Mouse (Mus musculus): ENCODE results near the gene Zc3h15. TPM values are rescaled to one million over a fixed set of nuclear protein-coding genes. Genes with fewer than 3 reads are reported as not detected.

Gene Zc3h15
- polyA plus RNA-seq, 1 experiment = 4.1 TPM

DNA sequence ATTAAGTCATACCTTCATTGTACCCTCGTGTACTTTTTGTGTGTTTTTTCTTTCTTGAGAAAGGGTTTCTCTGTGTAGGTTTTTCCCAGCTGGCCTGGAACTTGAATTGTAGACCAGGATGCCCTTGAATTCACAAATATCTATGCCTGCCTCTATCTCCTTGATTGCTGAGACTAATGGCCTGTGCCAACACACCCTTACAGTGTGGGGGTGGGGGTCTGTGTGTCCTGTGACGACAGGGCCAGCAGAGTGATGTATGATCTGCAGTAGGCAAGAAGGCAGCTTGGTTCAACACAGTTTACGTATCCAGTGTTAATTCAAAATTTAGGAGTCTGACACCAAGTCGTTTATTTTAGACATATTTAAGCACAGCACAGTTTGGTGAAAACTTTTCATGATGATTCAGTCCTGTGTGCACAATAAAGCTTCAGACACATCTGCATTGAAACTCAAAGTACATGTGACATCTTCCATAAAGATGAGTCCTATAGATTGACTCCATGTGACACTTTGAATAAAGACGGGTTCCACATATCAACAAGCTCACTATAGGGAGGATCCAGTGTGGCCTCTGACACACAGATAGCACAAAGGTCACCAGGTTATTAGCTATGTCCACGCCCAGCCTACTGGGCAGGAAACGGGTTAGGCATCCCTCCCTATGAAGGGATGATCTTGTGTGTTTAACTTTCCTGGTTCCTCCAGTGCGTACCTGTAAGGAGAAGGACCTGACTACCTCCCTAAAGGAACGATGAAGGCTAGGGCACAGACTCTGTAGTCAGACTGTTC lies 39.7 kb downstream of the Zc3h15 start:
- TF ChIP-seq POLR2A (IDR thresholded peaks at IDR 0.05; ENCODE audit: low read depth, low read length) = no peak
- no peak for TF ChIP-seq CTCF (IDR thresholded peaks at IDR 0.05; ENCODE audit: extremely low read depth, insufficient read length, insufficient replicate concordance, low read depth, low read length)
- 58% methylated on average over 9 of the region's 9 CpGs for WGBS

DNA sequence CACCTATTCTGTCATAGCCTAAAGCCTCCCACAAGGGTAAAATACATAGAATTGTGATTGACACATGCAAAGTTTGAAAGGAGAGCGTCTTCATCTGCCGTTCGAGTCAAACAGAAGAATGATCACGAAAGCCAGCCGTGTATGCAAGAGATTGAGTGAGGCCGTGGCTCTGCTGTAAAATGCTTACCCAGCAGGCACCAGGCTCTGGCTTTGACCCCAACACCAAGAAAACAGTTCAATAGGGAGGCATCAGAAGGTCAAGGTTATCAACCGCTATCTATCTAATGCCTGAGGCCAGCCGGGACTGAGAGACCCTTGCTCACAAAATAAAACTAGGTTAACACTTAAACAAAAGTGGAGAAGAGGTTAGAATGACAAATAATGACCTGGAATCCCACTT lies 40.5 kb downstream of the Zc3h15 start:
- TF ChIP-seq POLR2A (IDR thresholded peaks at IDR 0.05; ENCODE audit: low read depth, low read length) = no peak
- TF ChIP-seq CTCF (IDR thresholded peaks at IDR 0.05; ENCODE audit: extremely low read depth, insufficient read length, insufficient replicate concordance, low read depth, low read length) = no peak
- H3K27me3 ChIP-seq (ENCODE audit: control insufficient read depth, insufficient read depth, low read length) = no peaks in the 10 kb centered on the region
- WGBS = 79% methylated on average over 8 of the region's 8 CpGs

More for the DNA sequence above, 39.7 kb downstream of the Zc3h15 start:
- peaks cover 3% of the 10 kb centered on the region; the same call in 1 of the 2 replicates for H3K4me1 ChIP-seq (ENCODE audit: control insufficient read depth, insufficient read depth, insufficient read length, low read length)
- no peak overlapping the region for H3K4me3 ChIP-seq (ENCODE audit: low read depth, low read length)
- H3K27me3 ChIP-seq (ENCODE audit: control insufficient read depth, insufficient read depth, low read length) = no peaks in the 10 kb centered on the region
- no peaks in the 10 kb centered on the region for H3K36me3 ChIP-seq (ENCODE audit: control insufficient read depth, insufficient read depth, low read length)
- no peak overlapping the region; the same call in 1 of the 2 replicates for H3K27ac ChIP-seq (ENCODE audit: insufficient read depth, low read depth, low read length)

DNA sequence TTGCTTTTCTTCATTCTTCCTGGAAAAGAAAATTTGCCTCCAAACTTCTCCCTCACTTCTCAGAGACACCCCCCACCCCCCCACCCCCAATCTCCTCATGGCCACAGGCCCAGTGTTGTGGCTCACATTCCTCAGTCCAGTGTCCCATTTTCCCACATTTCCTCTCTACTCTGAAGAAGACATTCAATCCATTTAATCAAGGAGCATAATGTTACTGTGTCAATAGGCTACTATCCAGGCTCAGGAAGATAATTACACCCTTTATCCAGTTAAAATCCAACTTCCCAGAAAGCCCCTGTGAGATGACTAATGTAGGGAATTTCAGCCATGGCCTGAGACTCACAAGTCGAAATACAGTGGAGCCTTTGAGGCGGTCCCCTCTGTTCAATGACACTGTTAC lies 46.1 kb downstream of the Zc3h15 start:
- WGBS = 57% methylated on average over 2 of the region's 2 CpGs
- no peaks in the 10 kb centered on the region for H3K36me3 ChIP-seq (ENCODE audit: control insufficient read depth, insufficient read depth, low read length)
- no peak overlapping the region for H3K4me3 ChIP-seq (ENCODE audit: low read depth, low read length)
- no peak for TF ChIP-seq CTCF (IDR thresholded peaks at IDR 0.05; ENCODE audit: extremely low read depth, insufficient read length, insufficient replicate concordance, low read depth, low read length)
- no peak for TF ChIP-seq POLR2A (IDR thresholded peaks at IDR 0.05; ENCODE audit: low read depth, low read length)
- H3K4me1 ChIP-seq (ENCODE audit: control insufficient read depth, insufficient read depth, insufficient read length, low read length) = no peaks in the 10 kb centered on the region
- no peak overlapping the region for H3K27ac ChIP-seq (ENCODE audit: insufficient read depth, low read depth, low read length)
- H3K27me3 ChIP-seq (ENCODE audit: control insufficient read depth, insufficient read depth, low read length) = no peaks in the 10 kb centered on the region

More for the DNA sequence above, 40.5 kb downstream of the Zc3h15 start:
- H3K36me3 ChIP-seq (ENCODE audit: control insufficient read depth, insufficient read depth, low read length) = no peaks in the 10 kb centered on the region
- H3K27ac ChIP-seq (ENCODE audit: insufficient read depth, low read depth, low read length) = no peak overlapping the region
- no peak overlapping the region for H3K4me3 ChIP-seq (ENCODE audit: low read depth, low read length)
- H3K4me1 ChIP-seq (ENCODE audit: control insufficient read depth, insufficient read depth, insufficient read length, low read length) = peaks cover 3% of the 10 kb centered on the region; the same call in 1 of the 2 replicates

DNA sequence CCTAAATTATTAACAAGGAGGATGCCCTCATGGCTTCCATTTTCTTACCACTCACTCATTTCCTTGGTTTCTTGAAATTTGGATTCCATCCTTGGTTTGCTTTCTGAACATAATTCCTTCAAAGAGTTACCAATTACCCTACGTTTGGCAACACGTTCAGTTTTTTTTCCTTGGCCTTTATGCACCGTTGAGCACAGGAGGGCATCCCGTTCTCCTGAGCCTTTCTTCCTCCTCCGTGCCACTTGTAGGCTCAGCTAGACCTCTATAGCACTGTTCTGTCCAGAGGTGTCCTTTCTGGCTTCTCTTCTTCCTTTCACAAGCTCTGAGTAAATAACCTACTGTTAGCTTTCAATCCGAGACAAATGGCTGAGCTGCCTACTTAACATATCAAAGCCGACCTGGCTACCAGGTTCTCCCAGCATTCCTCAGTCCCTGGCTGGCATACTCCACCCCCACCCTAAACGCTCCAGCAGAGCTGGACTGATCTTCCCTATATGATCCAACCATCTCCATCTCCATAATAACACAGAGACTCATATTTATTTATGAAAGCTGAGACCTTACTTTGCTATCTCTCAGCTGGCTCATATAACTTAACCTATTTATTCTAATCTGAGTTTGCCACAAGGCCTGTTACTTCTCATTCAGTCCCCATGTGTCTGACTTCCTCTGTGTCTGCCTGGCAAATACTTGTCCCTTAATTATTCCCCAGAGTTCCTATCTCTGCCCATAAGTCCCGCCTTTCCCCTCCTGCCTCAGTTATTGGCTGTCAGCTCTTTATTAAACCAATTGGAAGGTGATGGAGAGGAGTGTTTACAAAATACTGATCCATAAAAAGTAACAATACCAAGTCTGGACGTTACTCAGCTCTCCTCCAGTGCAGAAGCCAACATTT lies 48.7 kb downstream of the Zc3h15 start:
- Histone ChIP-seq H3K27ac (ENCODE audit: insufficient read depth, low read depth, low read length) (no peak overlapping the region), H3K36me3 (ENCODE audit: control insufficient read depth, insufficient read depth, low read length) (no peaks in the 10 kb centered on the region), H3K4me3 (ENCODE audit: low read depth, low read length) (no peak overlapping the region), H3K4me1 (ENCODE audit: control insufficient read depth, insufficient read depth, insufficient read length, low read length) (no peaks in the 10 kb centered on the region), H3K27me3 (ENCODE audit: control insufficient read depth, insufficient read depth, low read length) (no peaks in the 10 kb centered on the region)
- 52% methylated on average over 10 of the region's 10 CpGs for WGBS
- TF ChIP-seq POLR2A (IDR thresholded peaks at IDR 0.05; ENCODE audit: low read depth, low read length) (no peak), CTCF (IDR thresholded peaks at IDR 0.05; ENCODE audit: extremely low read depth, insufficient read length, insufficient replicate concordance, low read depth, low read length) (no peak)

DNA sequence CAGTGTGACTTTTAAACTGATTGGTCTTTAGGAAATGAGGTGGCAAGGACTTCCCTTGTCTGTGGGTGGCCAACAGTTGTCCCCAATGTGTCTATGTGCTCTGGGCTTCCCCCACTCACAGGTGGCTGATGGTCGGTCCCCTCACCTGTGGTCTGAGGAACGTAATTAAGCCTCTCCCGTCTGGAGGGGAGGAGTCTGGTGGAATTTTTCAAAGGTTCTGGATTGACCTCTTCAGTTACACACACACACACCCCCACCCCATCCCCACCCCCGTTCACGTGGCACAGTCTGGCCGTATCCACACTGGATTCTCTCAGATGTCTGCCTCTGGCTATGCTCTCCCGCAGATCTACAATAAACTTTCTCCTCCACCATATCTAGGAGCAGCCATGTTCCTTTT lies 49.8 kb downstream of the Zc3h15 start:
- Histone ChIP-seq H3K36me3 (ENCODE audit: control insufficient read depth, insufficient read depth, low read length) (no peaks in the 10 kb centered on the region), H3K27me3 (ENCODE audit: control insufficient read depth, insufficient read depth, low read length) (no peaks in the 10 kb centered on the region), H3K4me3 (ENCODE audit: low read depth, low read length) (no peak overlapping the region), H3K4me1 (ENCODE audit: control insufficient read depth, insufficient read depth, insufficient read length, low read length) (no peaks in the 10 kb centered on the region), H3K27ac (ENCODE audit: insufficient read depth, low read depth, low read length) (no peak overlapping the region)
- 54% methylated on average over 7 of the region's 7 CpGs for WGBS
- TF ChIP-seq CTCF (IDR thresholded peaks at IDR 0.05; ENCODE audit: extremely low read depth, insufficient read length, insufficient replicate concordance, low read depth, low read length) (no peak), POLR2A (IDR thresholded peaks at IDR 0.05; ENCODE audit: low read depth, low read length) (no peak)

DNA sequence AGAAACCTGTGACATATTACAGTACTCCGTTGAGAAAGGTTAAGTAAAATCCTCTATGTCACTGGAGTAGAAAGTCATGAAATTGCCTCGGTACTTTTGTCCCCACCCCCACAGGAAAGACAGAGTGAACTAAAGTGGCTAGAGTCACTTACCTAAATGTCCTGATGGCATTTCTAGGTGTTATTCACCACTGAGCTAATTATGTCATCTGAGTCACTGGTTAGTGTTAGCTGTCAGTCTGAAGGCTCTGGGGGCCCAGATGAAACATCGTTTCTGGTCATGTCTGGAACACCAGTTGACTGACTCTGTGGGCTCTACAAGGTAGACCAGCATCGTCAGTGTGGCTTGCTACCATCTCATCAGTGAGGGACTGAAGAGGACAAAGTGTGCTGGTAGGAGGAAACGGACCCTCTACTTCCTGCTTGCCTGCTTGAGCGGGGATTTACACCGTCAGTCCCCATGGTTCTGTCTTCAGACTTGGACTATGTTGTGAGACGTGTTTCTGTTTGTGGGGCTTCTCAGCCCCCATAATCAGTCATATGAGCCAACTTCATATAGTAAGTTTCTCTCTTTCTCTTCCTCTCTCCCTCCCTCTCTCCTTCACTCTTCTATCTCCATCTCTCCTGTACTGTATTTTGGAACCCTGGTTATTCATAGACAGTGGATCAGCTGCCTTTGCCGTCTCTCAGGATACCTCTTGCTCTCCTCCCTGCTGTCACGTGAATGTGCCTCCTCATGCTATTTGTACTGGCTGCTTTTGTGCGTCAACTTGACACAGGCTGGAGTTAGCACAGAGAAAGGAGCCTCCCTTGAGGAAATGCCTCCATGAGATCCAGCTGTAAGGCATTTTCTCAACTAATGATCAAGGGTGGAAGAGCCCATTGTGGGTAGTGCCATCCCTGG lies 51.4 kb downstream of the Zc3h15 start:
- H3K27me3 ChIP-seq (ENCODE audit: control insufficient read depth, insufficient read depth, low read length) = no peaks in the 10 kb centered on the region
- no peak overlapping the region for H3K4me3 ChIP-seq (ENCODE audit: low read depth, low read length)
- TF ChIP-seq CTCF (IDR thresholded peaks at IDR 0.05; ENCODE audit: extremely low read depth, insufficient read length, insufficient replicate concordance, low read depth, low read length) (no peak), POLR2A (IDR thresholded peaks at IDR 0.05; ENCODE audit: low read depth, low read length) (no peak)
- H3K27ac ChIP-seq (ENCODE audit: insufficient read depth, low read depth, low read length) = no peak overlapping the region
- no peaks in the 10 kb centered on the region for H3K4me1 ChIP-seq (ENCODE audit: control insufficient read depth, insufficient read depth, insufficient read length, low read length)
- 70% methylated on average over 11 of the region's 11 CpGs for WGBS
- H3K36me3 ChIP-seq (ENCODE audit: control insufficient read depth, insufficient read depth, low read length) = no peaks in the 10 kb centered on the region

Measured in small intestine, adult 2 months (tissue).